Mouse (Mus musculus) yolk sac, embryonic 10.5 days (tissue): ENCODE results near the gene Prss57.
"Not testable (repeated sequence)": the region's sequence is repeated elsewhere in the genome, so short reads cannot be mapped to it uniquely, and the experiment has no call there.

Source experiments
- DNase-seq: peaks from one replicate; pipeline ENCODE4 v3.0.0-alpha.2; 2017; ENCODE audit warnings: low spot score

The Prss57 gene

GRCm38 (mm10) chr10:79781139-79781538 is 9.6 kb downstream of the Prss57 start:
- no peak for DNase-seq

DNA sequence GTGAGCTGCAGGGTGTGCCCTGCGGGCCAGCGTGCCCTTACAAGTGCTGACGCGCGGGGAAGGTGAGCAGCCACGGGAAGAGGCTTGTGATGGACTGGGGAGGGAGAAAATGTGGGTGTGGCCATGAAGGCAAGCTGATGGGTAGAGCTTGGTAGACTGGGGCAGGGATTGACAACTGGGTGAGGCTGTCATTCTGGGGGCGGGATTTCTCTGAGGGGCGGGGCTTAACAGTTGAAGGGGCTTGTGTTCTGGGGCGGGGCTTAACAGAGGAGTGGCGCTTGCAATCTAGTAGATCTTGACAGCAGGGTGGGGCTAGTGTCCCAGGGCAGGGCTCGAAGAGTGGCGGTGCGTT is 10.1 kb downstream of the Prss57 start:
- peak; percentile 91 for DNase-seq

DNA sequence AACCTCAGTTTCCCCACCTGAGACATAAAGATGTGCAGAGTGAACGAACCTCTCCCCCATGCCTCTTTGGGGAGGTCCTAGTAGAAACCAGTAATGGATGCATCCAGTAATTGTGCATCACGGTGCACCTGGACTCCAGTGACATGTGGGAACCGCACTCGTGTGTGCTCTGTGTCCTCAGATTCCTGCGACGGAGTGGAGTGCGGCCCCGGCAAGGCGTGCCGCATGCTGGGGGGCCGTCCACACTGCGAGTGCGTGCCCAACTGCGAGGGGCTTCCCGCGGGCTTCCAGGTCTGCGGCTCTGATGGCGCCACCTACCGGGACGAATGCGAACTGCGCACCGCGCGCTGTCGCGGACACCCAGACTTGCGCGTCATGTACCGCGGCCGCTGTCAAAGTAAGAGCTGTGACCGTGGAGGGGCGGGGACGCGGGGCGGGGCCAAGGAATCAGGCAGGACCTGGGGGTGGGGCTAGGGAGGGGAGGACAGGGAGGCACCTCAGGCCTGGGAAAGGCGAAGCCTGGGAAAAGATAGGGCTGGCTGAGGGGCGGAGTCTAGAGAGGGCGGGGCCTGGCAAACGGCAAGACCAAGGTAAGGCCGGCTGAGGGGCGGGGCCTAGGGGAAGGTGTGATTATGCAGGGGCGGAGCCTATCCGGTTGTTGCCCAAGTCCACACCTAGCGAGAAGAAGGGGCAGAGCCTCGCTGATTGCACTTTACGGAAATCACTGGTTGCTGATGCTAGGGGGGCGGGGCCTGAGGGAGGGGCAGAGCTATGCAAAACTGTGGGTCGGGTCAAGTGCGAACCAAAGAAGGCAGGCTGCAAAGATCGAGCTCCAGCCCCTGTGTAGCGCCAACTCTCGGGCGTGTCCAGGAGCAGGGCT is 10.7 kb downstream of the Prss57 start:
- peak; percentile 99 for DNase-seq

GRCm38 (mm10) chr10:79779193-79779592 is 11.6 kb downstream of the Prss57 start:
- no peak for DNase-seq

DNA sequence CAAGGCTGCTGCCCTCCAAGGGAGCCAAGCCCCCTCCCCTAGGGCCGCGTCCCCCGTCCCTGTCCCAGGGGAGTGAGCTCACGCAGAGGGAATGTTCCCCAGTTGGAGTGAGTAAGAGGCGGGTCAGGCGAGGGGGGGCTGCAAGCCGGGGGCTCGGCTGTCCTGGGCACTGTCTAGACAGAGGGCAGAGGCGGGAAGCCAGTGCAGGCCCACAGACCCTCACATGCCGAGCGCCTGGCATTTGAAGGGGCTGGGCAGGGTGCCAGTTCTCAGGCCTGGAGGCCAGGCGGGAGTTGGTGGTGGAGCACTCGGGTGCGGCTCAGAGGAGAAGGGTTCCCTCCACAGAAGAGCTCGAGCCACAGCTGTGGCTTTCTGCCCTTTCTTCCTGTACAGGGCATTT is 12.8 kb downstream of the Prss57 start:
- no peak for DNase-seq

DNA sequence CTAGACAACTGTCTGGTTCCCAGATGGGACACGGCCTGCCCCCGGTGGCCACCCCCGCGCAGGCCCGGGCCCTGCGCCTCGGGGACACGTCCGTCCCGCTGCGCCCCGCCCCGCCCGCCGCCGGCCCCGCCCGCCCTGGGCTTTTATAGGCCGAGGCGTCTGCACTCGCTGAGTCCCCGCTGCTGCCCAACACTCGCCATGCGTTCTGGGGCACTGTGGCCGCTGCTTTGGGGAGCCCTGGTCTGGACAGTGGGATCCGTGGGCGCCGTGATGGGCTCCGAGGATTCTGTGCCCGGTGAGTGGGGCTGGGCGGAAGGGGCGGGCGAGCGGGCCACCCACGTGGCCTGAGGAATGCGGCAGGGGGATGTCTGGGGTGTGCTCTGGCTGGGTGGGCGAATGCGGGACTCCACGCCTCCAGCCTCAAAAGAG is 13.6 kb downstream of the Prss57 start, which contains the start of gene Fstl3:
Fstl3 (plus strand) TSS at position 170 of the 429 bp plus-strand sequence.
- peak; percentile 28 for DNase-seq

DNA sequence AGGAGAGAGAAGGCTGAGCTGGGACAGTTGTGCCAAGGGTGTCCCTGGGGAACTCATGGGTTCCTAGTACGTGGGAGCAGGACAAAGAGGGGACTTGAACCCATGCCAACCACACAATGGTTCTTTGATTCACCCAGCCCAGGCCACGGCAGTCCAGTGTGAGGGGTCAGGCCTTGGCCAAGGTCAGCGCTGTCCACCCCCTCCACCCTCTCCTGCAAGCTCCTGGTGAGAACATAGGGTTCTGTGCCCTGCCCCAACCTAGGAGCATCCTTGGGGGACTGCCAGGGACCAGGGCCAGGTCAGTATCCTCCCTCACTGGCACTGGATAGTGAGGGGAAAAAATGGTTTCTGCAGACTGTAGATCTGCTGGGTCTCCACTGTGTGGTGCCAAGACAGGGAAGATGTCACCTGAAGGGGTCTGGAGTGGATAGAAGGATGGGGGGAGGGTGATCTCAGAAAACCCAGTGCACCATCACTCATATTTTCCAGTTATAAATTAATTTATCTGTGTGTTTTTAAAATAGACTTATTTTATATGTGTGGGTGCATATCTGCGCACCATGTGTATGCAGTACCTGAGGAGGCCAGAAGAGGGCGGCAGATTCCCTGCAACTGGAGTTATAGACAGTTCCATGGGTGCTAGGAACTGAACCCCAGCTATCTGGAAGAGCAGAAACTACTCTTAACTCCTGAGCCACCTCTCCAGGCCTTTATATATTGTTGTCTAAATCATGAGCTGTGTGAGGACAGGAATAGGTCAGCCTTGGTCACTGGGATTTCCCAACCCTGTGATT is 16.1 kb downstream of the Prss57 start:
- DNase-seq, result no peak

DNA sequence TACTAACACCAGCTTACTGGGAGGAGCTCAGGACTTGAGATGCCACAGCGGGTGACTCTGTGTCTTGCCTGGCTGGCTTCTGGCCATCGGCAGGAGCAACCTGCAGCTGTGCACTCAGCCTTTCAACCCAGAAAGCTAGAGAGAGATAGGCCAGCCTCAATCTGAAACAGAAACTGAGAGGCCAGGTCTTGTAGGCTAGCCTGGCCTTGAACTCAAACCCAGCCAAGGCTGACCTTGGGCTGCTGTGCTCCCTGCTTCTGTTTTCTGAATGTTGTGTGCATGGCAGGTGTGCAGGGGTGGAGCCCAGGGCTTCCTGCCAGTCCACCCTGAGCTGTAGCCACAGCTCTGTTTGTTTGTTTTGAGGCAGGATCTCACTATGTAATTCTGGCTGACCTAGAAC is 17.6 kb downstream of the Prss57 start:
- DNase-seq, result no peak

- DNase-seq, result no peak
These were observed 18.4 kb downstream of the Prss57 start for GRCm38 (mm10) chr10:79772320-79772719.

DNA sequence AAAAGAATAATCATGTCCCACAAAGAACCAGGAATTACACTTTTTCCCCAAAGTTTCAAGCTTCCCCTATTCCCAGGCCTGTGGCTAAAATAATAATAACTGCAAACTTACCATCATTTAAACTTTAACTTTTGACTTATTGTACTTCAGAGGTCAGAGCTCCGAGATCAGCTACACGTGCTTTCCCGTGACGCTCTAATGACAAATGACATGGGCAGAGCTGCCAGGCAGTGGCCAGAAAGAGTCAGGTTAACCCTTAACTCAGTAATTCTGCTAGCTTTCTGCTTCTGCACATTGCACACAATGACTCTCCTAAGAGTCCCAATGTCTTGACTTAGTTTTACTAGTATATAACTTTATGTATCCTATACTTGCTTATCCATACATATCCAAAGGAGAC is 21.4 kb downstream of the Prss57 start:
- DNase-seq, result no peak

GRCm38 (mm10) chr10:79768400-79768799 is 22.4 kb downstream of the Prss57 start:
- DNase-seq, result peak; percentile 79

- DNase-seq, result peak; percentile 93
These were observed 23.2 kb downstream of the Prss57 start for GRCm38 (mm10) chr10:79767372-79768244.

DNA sequence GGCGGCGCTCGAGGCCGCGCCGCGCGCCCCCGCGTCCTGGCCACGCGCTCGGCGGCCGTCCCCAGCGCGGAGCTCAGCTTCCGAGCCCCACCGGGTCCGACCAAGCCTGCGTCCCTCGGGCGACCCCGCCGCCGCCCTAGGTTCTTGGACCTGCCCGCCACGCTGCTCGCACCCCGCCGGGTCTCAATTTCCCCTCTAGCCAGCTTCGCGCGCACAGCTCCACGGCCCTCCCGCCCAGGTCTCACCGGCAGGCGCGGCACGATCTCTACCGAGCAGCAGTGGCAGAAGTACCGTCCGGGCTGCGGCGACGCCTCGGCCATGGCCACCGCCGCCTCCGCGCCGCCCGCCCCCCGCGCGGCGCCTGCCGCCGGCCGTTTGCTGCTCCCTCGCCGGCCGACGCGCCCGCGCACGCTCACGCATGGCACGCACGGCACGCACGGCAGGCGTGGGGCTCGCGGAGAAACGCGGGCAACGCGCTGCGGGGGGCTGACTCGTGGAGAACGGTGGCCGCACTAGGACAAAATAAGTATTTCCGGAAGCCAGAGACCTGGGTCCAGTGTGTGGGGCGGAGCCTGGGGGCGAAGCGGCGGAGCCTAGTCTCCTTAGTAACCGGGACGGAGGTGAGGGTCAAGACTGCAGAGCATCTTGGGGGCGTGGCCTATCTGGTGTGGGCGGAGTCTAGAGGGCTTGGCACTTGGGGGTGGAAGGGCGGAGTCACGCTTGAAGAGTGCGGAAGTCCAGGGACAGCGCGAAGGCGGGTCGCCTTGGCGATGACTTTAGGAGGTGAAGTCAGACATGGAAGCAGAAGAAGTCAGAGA is 24.0 kb downstream of the Prss57 start, which contains the start of gene Rnf126:
Rnf126 (minus strand) TSS at position 445 of the 818 bp plus-strand sequence.
- peak; percentile 100 for DNase-seq

GRCm38 (mm10) chr10:79766001-79766507 is 24.7 kb downstream of the Prss57 start:
- DNase-seq, result no peak

DNA sequence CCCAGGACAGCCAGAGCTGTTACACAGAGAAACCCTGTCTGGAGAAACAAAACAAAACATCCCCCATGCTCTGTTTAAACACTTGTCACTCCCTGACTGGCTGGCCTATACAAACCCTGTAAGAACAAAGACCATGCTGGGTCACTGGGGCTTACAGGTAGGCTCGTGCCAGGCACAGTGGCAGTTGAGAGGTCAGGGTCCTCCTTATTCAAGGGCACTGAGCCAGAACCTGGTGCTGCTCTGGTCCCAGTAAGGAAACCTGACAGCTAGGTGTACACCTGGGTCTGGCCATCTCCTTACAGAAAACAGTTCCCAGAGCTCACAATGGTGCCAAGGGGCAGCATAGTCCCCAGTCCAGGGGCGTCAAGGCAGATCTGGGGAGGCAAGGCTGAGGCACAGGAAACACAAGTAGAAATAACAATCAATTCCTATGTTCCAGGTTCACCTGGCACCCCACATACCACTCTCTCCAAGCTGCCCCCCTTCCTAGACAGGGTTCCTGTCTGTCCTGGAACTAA is 25.5 kb downstream of the Prss57 start:
- no peak for DNase-seq

DNA sequence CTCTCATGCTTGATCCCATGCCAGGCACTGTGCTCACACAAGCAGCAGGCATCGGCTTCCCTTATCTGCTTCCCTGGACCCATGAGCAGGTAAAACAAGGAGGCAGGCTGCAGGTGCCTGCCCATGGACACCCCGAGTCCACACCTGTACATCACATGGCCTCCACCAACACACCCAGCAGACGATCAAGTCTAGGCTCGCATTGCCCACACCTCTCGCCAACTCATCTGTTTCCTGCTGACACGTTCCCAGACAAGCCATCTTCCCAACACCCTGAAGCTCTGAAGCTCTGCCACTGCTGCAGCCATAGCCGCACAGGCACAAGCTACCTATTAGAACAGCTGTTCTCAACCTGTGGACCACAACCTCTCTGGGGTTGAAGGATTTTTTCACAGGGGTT is 26.5 kb downstream of the Prss57 start:
- no peak for DNase-seq

- DNase-seq, result no peak
These were observed 27.9 kb downstream of the Prss57 start for GRCm38 (mm10) chr10:79762875-79763274.

GRCm38 (mm10) chr10:79760603-79761143 is 30.1 kb downstream of the Prss57 start:
- no peak for DNase-seq

GRCm38 (mm10) chr10:79759675-79760074 is 31.1 kb downstream of the Prss57 start:
- not testable (repeated sequence) for DNase-seq

DNA sequence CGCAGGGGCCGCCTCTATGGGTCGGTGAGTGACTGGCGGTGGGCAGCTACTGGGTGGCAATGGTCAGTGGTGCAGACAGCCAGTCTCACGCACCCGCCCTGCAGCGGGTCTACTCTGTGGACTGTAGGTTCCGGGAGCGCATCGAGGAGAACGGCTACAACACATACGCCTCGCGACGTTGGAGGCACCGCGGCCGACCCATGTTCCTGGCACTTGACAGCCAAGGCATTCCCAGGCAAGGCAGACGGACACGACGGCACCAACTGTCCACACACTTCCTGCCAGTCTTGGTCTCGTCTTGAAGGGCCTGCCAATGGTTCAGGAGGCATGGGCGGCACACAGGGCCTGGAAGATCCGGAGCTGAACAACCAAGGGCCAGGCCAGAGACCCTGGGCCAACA is 34.1 kb downstream of the Prss57 start:
- no peak for DNase-seq
